Mouse (Mus musculus) intestine, embryonic 15.5 days (tissue): ENCODE measurements at regions not wholly inside any gene's neighbourhood (a gene's known extent, or its start where the extent isn't known, plus 50 kb on each side); places are given as distances from the start of the nearest gene placed in this dataset.

Source experiments
- ATAC-seq: fragments of 200-750 bp; cut with Nextera tagmentation; 2 replicates; pipeline ENCODE4 v1.8.0; 2017; ENCODE audit warnings: moderate TSS enrichment, moderate library complexity
- H3K27ac ChIP-seq: fragments of 300-500 bp; sonication (generic); 2 replicates; pipeline ENCODE4 v1.5.1; 2015; ENCODE audit warnings: mild to moderate bottlenecking, inconsistent platforms
- H3K27me3 ChIP-seq: fragments of 300-500 bp; sonication (generic); replicated peaks from 2 replicates; pipeline ENCODE4 v1.6.1; 2015; ENCODE audit warnings: inconsistent platforms
- H3K36me3 ChIP-seq: fragments of 300-500 bp; sonication (generic); 2 replicates; pipeline ENCODE4 v1.6.1; 2015; ENCODE audit warnings: inconsistent platforms
- H3K4me1 ChIP-seq: fragments of 300-500 bp; sonication (generic); replicated peaks from 2 replicates; pipeline ENCODE4 v1.6.1; 2015; ENCODE audit warnings: inconsistent platforms
- H3K4me2 ChIP-seq: fragments of 300-500 bp; sonication (generic); replicated peaks from 2 replicates; pipeline ENCODE4 v1.6.1; 2015; ENCODE audit warnings: mild to moderate bottlenecking, inconsistent platforms
- H3K4me3 ChIP-seq: fragments of 300-500 bp; sonication (generic); replicated peaks from 2 replicates; pipeline ENCODE4 v1.5.1; 2015; ENCODE audit warnings: inconsistent platforms
- H3K9ac ChIP-seq: fragments of 300-500 bp; sonication (generic); 2 replicates; pipeline ENCODE4 v1.6.1; 2015; ENCODE audit warnings: inconsistent platforms
- H3K9me3 ChIP-seq: fragments of 300-500 bp; sonication (generic); 2 replicates; pipeline ENCODE4 v1.6.1; 2016; ENCODE audit warnings: inconsistent platforms
- WGBS: fragments of 180-500 bp; shearing (Covaris S2); methylation state at CpG from one replicate; pipeline ENCODE4 v1.1.7; 2015; 5-methylcytosine and 5-hydroxymethylcytosine counted together

DNA sequence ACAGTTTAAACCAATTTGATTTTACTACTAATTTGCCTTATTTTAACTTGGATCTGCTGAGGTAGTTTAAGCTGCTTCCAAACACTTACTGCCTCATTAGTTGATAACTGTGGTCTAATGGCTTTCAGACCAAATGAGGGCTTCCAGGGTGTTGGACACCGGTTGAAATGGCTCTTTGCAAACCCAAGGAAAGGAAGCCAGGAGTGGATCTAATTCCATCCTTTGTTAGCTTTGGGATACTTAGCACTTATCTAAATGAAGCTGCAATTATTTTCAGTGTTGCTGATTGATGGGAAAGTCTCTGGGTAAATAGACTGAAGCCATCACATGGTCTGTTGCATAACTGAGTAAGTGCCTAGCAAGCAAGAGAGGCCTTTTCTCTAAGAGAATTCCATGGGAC lies 148.4 kb upstream of the Sel1l start:
- Histone ChIP-seq H3K36me3 (no peaks in the 10 kb centered on the region), H3K4me2 (no peak overlapping the region), H3K9ac (no peak overlapping the region), H3K4me3 (no peak overlapping the region), H3K27me3 (no peaks in the 10 kb centered on the region), H3K4me1 (no peaks in the 10 kb centered on the region), H3K27ac (no peak overlapping the region), H3K9me3 (no peaks in the 10 kb centered on the region)
- 70% methylated on average over 1 of the region's 1 CpGs for WGBS
- ATAC-seq, result no peak

DNA sequence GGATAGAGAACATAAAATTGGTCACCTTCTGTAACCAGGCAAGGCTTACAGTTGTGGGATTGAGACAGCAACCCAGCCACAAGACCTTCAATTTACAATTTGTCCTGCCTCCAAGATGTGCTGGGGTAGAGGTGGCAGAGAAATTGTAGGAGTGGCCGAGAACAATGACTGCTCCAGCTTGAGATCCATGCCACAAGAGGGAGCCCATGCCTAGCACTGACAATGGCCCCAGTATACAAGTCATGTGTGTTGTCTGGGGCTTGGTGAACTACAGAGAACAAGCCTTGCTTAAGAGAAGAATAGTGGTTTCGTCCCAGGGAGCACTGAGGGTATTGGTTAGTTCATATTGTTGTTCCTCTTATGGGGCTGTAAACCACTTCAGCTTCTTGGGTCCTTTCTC lies 146.6 kb upstream of the Sel1l start:
- Histone ChIP-seq H3K4me3 (no peak overlapping the region), H3K4me2 (no peak overlapping the region), H3K27me3 (no peaks in the 10 kb centered on the region), H3K36me3 (no peaks in the 10 kb centered on the region), H3K9me3 (no peaks in the 10 kb centered on the region), H3K9ac (no peak overlapping the region), H3K4me1 (no peaks in the 10 kb centered on the region), H3K27ac (no peak overlapping the region)
- 75% methylated on average over 2 of the region's 2 CpGs for WGBS
- no peak for ATAC-seq

DNA sequence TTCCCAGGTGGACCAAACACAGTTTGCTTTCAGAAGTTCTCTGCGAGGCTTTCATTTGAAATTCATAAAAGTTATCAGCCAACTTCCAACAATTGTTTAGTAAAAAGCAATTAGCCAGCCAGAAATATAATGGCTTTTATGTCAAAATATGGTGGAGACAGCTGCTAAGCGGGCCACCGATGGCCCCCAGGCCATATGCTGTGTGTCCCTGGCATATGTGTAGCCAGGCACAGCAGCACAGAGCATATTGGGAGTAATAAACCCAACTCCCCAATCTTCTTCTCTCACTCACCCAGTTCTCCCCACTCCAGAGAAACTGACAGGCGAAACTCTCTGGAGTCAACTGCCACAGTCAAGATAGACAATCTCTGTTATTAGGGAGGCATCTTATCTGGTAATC lies 137.5 kb upstream of the Sel1l start:
- Histone ChIP-seq H3K4me1 (no peaks in the 10 kb centered on the region), H3K27ac (no peak overlapping the region), H3K9ac (no peak overlapping the region), H3K4me2 (no peak overlapping the region), H3K9me3 (no peaks in the 10 kb centered on the region), H3K27me3 (no peaks in the 10 kb centered on the region), H3K36me3 (no peaks in the 10 kb centered on the region), H3K4me3 (no peak overlapping the region)
- 83% methylated on average over 4 of the region's 4 CpGs for WGBS
- no peak for ATAC-seq

GRCm38 (mm10) chr12:91980321-91980720 lies 131.4 kb upstream of the Sel1l start:
- H3K36me3 ChIP-seq, result no peaks in the 10 kb centered on the region
- H3K4me3 ChIP-seq, result no peak overlapping the region
- no peaks in the 10 kb centered on the region for H3K4me1 ChIP-seq
- H3K27ac ChIP-seq, result no peak overlapping the region
- ATAC-seq, result no peak
- H3K27me3 ChIP-seq, result no peaks in the 10 kb centered on the region
- H3K9me3 ChIP-seq, result no peaks in the 10 kb centered on the region
- no peak overlapping the region for H3K4me2 ChIP-seq
- 61% methylated on average over 7 of the region's 7 CpGs for WGBS
- no peak overlapping the region for H3K9ac ChIP-seq

GRCm38 (mm10) chr12:91971045-91971444 lies 122.1 kb upstream of the Sel1l start:
- no peaks in the 10 kb centered on the region for H3K27me3 ChIP-seq
- H3K9ac ChIP-seq, result no peak overlapping the region
- H3K4me3 ChIP-seq, result no peak overlapping the region
- no peak overlapping the region for H3K27ac ChIP-seq
- H3K36me3 ChIP-seq, result no peaks in the 10 kb centered on the region
- no peaks in the 10 kb centered on the region for H3K4me1 ChIP-seq
- 57% methylated on average over 1 of the region's 1 CpGs for WGBS
- no peaks in the 10 kb centered on the region for H3K9me3 ChIP-seq
- H3K4me2 ChIP-seq, result no peak overlapping the region
- ATAC-seq, result no peak

DNA sequence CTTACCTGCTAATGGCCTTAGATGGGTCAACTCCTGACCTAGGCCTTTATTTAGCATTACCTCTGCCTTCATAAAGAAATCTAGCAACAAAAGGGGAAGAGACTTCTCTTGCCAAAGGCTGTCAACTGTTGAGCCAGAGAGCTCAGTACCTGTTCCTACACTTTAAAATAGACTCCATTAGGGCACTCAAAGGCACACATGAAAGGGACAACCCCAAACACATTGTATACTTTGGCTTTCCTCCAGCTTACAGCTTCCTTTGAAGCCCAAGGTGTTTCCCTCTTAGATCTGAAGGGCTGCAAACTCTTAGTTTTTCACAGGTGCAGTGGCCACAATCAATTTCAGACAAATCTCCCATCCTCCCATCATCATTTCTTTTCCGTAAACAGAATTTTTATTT lies 117.0 kb upstream of the Sel1l start:
- ATAC-seq, result no peak
- WGBS, result 89% methylated on average over 1 of the region's 1 CpGs
- no peak overlapping the region for H3K9ac ChIP-seq

GRCm38 (mm10) chr12:91963239-91963638 lies 114.3 kb upstream of the Sel1l start:
- no peak overlapping the region for H3K9ac ChIP-seq
- no peak overlapping the region for H3K27ac ChIP-seq
- H3K4me1 ChIP-seq, result no peaks in the 10 kb centered on the region
- H3K4me3 ChIP-seq, result no peak overlapping the region
- H3K4me2 ChIP-seq, result no peak overlapping the region
- H3K36me3 ChIP-seq, result no peaks in the 10 kb centered on the region
- no peak for ATAC-seq
- H3K9me3 ChIP-seq, result no peaks in the 10 kb centered on the region
- 49% methylated on average over 5 of the region's 5 CpGs for WGBS
- no peaks in the 10 kb centered on the region for H3K27me3 ChIP-seq

More for the DNA sequence above, 117.0 kb upstream of the Sel1l start:
- Histone ChIP-seq H3K4me2 (no peak overlapping the region), H3K27me3 (no peaks in the 10 kb centered on the region), H3K9me3 (no peaks in the 10 kb centered on the region), H3K4me3 (no peak overlapping the region), H3K27ac (no peak overlapping the region), H3K36me3 (no peaks in the 10 kb centered on the region), H3K4me1 (no peaks in the 10 kb centered on the region)

DNA sequence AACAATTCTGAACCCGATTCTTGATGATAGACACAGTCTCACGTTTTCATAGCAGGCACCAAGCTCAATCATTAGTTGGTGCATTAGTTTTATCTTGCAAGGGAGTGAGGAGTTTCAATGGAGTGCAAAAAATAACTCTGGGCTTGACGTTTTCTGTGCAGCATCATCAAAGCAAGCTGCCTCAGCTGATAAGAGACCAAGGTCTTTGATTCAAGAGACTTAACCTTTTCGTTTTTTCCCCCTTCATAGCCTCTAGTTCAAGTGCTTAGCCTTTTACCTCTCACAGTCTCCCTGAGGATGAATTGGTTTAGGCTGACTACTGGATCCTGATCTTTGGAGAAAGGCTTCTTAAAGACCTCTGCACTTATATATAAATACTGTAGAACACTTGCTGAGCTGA lies 109.1 kb upstream of the Sel1l start:
- H3K4me2 ChIP-seq, result no peak overlapping the region
- H3K4me3 ChIP-seq, result no peak overlapping the region
- H3K9ac ChIP-seq, result no peak overlapping the region
- no peaks in the 10 kb centered on the region for H3K9me3 ChIP-seq
- no peak overlapping the region for H3K27ac ChIP-seq
- no peaks in the 10 kb centered on the region for H3K36me3 ChIP-seq
- no peaks in the 10 kb centered on the region for H3K27me3 ChIP-seq
- ATAC-seq, result no peak
- no peaks in the 10 kb centered on the region for H3K4me1 ChIP-seq
- whole genome bisulfite sequencing, result 66% methylated on average over 4 of the region's 4 CpGs

DNA sequence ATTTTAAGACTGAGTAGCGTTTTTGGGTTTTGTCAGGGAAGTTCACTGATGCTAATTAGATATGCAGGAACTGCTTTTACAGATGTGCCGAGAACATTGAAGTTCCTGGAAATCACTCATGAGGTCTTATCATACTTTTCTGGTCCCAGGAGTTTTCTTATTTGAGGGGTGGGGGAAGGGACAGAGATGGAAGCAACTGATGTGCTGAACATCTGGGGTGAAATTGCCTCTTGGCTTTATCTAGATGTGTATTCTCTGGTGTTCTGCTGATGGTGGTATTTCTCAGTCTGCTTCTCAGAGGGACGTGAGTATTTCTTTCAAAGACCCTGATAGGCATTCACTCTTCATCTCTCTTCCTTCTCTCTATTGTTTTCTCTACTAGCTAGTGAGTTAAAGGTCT lies 107.5 kb upstream of the Sel1l start:
- H3K36me3 ChIP-seq, result no peaks in the 10 kb centered on the region

DNA sequence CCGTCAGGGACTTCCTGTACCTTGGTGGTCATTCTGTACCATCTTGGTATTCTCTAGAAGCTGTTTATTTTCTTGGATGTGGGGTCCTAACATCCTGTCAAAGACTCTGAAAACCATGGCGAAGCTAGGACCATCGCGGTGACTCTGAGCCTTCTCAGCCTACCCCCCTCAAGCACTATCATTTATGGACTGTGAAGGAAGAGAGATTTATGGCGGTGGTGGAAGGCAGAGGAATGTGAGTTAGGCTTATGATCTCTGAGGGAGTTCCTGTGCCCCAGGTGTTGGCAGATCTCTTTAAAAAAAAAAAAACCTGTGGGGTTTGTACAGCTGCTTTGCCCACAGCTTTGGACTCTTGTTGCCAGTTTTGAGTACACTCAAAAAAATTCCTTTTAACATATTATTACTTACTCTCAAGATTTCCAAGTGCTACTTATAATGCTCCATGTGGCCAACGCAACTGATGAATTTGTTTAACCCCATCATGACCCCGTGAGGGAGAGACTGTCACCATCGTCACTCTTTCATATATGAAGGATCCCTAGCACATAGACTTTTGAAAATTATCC lies 99.7 kb upstream of the Sel1l start:
- Histone ChIP-seq H3K9ac (no peak overlapping the region), H3K4me2 (no peak overlapping the region), H3K27ac (no peak overlapping the region), H3K36me3 (no peaks in the 10 kb centered on the region), H3K4me1 (no peaks in the 10 kb centered on the region), H3K27me3 (no peaks in the 10 kb centered on the region), H3K4me3 (no peak overlapping the region), H3K9me3 (no peaks in the 10 kb centered on the region)
- 76% methylated on average over 8 of the region's 8 CpGs for WGBS
- ATAC-seq, result no peak

More for the DNA sequence above, 107.5 kb upstream of the Sel1l start:
- Histone ChIP-seq H3K4me3 (no peak overlapping the region), H3K27ac (no peak overlapping the region), H3K9me3 (no peaks in the 10 kb centered on the region), H3K27me3 (no peaks in the 10 kb centered on the region), H3K9ac (no peak overlapping the region), H3K4me2 (no peak overlapping the region), H3K4me1 (no peaks in the 10 kb centered on the region)
- ATAC-seq, result no peak
- WGBS, result 81% methylated on average over 3 of the region's 3 CpGs

DNA sequence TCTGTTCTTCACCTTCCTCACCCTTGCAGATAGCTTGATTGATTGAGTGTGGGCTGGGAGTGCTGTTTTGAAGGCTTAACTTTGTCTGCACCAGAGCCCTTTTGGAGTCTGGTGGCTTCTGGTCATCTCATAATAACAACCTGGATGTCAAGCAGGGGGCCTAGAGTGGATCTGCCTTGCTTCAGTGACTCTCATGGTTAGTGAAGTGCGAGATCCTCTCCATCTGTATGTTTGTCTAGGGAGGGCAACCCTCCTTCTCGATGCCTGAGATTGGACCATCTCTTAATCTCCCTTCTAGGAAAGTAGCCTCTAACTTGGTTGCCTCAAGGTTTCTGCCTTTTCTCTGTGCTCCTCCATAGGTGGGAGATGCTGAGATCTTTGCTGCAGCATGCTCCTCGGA lies 99.0 kb upstream of the Sel1l start:
- Histone ChIP-seq H3K27me3 (no peaks in the 10 kb centered on the region), H3K4me2 (no peak overlapping the region), H3K4me3 (no peak overlapping the region), H3K36me3 (no peaks in the 10 kb centered on the region), H3K9ac (no peak overlapping the region), H3K4me1 (no peaks in the 10 kb centered on the region), H3K27ac (no peak overlapping the region), H3K9me3 (no peaks in the 10 kb centered on the region)
- ATAC-seq, result no peak
- 79% methylated on average over 3 of the region's 3 CpGs for WGBS

DNA sequence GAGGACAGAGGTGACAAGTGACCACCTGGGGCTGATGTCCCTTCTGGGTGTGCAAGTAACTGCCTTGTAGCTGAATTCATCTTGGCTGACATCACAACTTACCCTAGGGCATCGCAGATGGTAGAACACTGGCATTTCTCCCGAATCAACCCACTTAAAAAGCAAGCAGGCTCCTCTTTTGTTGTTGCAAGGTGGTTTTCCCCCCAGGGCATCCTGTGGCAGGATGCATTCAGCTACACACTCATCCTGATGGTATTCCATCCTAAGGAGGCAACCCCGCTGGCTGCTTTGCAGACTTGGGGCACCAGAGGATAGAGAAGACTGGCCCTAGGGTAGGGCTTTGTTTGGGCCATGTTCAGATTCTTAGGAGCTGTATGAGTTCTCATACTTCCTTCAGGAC lies 97.6 kb upstream of the Sel1l start:
- WGBS, result 88% methylated on average over 3 of the region's 3 CpGs

DNA sequence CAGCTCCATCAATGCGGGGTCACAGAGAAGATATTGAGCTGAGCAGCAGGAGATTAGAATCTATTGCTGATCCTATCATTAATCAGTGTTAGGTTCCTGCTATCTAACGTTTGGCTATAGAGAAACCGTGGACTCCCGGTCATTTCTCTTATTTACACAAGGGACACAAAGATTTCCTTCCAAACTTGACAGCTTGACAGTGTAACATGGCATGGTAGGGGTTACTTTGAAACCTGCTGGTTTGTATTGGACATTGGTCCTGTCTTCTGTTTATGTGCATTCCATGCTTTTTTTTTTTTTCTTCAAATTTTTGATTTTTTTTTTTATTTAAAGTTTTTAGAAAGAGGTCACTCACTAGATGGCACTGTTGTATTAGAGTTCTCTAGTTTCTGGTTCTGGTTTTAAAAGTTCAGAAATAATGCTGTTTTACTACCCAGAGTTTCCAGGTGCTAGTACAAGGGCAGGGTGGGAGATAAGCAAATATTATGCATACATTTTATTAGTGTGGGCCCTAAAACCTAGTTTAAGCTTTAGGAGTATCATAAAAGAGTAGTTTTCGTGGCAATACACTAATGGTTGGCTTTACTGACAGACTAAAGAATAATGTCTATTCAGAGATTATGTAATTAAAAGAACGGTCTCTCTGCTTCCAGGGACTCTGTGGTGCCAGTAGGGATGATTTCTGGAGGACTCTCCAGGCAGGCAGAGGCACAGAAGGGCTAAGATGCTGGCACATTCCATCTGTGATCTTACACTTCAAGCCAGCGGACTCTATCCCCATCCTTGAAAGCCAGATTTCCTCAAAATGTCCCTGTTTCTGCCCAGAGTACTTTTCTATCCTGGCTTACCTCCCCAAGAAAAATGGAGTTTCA lies 83.8 kb upstream of the Sel1l start:
- WGBS, result 31% methylated on average over 7 of the region's 7 CpGs
- 0 out of 2 replicates have a peak, but pooled peaks cover 2% of the 10 kb centered on the region for H3K4me1 ChIP-seq
- 0 out of 2 replicates have a peak overlapping the region, but pooled peaks have one; percentile 22 for H3K4me2 ChIP-seq
- no peaks in the 10 kb centered on the region for H3K27me3 ChIP-seq
- H3K27ac ChIP-seq, result no peak overlapping the region
- no peak overlapping the region for H3K9ac ChIP-seq
- no peaks in the 10 kb centered on the region for H3K9me3 ChIP-seq
- H3K36me3 ChIP-seq, result no peaks in the 10 kb centered on the region
- H3K4me3 ChIP-seq, result no peak overlapping the region
- peak; percentile 68 for ATAC-seq

More for the DNA sequence above, 97.6 kb upstream of the Sel1l start:
- Histone ChIP-seq H3K27me3 (no peaks in the 10 kb centered on the region), H3K9ac (no peak overlapping the region), H3K27ac (no peak overlapping the region), H3K36me3 (no peaks in the 10 kb centered on the region), H3K4me1 (no peaks in the 10 kb centered on the region), H3K9me3 (no peaks in the 10 kb centered on the region), H3K4me3 (no peak overlapping the region), H3K4me2 (no peak overlapping the region)
- ATAC-seq, result no peak
